Mouse (Mus musculus): Measurements from ENCODE around the gene Leprot. TPM values are rescaled to one million over a fixed set of nuclear protein-coding genes. Genes with fewer than 3 reads are reported as not detected.

Leprot gene
- 10 to 100 TPM; 28.7 to 29.6 TPM for total RNA-seq (2021)
- long read RNA-seq, experiment 1, transcript Leprot-201 (4 exons, 1,898 nt) = major isoform, 46 of 52 reads
- long read RNA-seq, experiment 1, partial matches to known transcripts = 0 of 52 reads
- long read RNA-seq, experiment 1, other reads (novel, unspliced or antisense) = 6 of 52 reads
- long read RNA-seq, experiment 2, transcript Leprot-201 (4 exons, 1,898 nt) = major isoform, 36 of 39 reads
- long read RNA-seq, experiment 2, partial matches to known transcripts = 2 of 39 reads
- long read RNA-seq, experiment 2, other reads (novel, unspliced or antisense) = 1 of 39 reads

DNA sequence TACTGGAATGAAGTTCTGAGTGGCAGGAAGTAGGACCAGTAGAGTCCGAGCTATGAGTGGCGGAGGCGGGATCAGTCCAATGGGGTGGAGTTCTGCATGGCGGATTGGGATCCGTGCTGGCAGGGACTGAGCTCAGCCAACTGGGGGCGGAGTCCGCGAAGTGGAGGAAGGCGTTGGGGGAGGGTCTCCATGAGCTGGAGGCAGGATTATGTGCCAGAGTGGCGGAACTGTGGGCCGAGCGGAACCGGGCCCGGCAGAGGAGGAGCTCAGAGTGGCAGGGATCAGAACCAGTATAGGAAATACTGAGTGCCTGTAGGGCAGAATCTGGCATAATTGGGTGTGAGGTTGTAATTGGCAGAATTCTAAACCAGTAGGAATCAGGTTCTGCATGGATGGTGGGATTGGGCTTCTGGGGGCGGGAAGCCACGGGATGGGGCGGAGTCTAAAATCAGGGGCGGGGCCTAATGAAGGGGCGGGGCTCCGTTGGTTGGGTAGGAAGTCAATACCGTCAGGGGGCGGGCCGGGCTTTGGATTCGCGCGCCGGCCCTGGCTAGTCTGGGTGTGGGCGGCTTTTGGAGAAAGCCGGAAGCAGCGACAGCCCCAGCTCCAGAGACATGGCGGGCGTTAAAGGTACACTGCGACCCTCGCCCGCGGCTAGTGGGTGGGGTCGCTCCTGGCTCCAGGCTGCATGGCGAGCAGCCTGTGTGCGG is at the start of gene Leprot:
TSS of gene Leprot (plus strand) at position 523 of the 710 bp plus-strand sequence.
- peak; percentile 100 for DNase-seq (ENCODE audit: low spot score in 2 of 2)
- intact Hi-C loops (cut with DNase I) = loop anchor here (10.0 kb wide), 1 partner anchor 293 kb away; no protein-coding TSS in a partner anchor

DNA sequence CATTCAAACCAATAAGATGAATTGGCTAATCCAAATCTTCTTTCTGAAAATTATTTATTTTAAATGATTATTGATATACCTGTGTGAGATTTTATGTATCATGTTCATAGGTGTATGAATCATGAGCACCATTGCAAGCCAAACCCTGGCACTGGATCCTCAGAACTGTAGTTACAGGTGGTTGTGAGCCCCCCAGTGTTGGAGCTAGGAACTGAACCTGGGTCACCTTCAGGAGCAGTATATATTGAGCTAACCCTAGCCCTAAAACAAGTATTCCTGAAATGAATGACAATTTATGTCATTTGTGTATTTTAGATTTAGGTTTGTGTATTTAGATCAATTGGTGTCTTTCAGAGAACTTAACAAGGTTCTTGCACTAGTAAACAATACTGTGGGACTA is 45.8 kb upstream of the Leprot start:
- no peak for DNase-seq (ENCODE audit: low spot score in 2 of 2)
- intact Hi-C loops (cut with DNase I) = no loop called here

DNA sequence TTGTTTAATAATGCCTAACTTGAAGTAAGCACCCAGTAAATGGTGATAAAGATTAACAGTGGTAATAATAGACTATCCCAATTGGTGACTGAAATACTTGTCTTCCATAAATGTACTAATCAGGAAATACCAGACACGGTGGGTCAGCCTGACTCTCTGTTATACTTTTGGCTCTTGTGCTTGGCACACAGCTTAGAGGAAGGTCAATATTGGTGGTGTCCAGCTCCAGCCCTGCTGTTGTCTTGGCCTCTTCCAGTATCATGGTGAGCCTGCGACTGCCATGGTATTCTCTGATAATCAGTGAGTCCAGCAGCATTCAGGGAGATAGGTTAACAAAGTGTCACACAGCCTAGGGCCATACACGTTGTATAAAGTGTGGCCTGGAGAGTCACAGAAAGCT is 43.9 kb upstream of the Leprot start:
- intact Hi-C loops (cut with DNase I) = no loop called here
- no peak for DNase-seq (ENCODE audit: low spot score in 2 of 2)

DNA sequence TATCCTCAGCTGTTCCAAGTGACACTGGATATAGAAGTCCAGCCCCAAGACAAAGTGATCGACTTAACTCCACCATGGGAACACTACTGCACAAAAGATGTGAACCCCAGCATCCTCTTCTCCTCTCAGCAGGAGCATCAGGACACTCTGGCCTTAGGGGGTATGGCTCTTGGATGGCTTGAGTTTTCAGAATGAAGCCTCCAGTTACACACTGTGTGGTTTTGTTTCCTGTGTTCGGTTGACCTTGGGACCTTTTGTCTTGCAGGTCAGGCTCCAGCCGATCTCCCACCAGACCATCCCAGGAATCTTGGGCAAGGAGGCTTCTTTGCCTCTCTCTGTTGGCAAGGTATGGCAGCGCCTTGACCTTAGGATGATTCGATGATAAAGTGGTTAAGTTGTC is 31.0 kb upstream of the Leprot start:
- intact Hi-C loops (cut with DNase I) = no loop called here

DNA sequence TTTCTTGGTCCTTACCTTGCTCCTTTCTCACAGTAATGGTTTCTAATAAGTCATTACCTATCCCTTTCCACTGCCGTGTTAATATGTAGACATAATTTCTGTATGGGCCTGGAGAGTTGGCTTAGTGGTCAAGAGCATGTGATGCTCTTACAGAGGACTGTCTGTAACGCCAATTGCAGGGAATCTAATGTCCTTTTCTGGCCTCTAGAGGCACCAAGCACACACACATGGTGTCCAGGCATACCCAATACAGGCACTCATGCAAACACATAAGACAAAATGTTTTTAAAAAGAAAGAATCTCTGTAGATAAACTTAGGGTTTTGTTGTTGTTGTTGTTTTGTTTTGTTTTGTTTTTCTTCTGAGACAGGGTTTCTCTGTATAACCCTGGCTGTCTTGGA is 29.8 kb upstream of the Leprot start:
- DNase-seq (ENCODE audit: low spot score in 2 of 2) = no peak
- intact Hi-C loops (cut with DNase I) = no loop called here

More for the DNA sequence above, 31.0 kb upstream of the Leprot start:
- DNase-seq (ENCODE audit: low spot score in 2 of 2) = no peak

DNA sequence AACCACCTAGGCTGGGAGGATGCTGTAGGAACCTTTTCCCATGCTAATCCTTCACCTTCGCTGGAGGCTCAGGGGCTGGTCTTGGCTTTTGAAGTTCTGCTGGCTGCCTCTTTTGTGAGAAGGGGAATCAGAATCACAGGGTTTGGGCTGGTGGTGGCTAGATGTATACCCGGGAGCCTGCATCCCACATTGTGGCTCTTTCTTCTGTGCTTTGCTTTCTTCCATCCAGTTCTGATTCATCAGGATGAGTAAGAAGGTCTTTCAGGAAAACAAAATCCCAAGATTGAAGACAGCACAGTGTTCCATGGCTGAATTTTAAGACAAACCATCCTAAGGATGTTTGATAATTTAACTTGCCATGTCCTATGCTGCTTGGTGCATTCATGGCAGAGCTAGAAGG is 27.3 kb upstream of the Leprot start:
- no peak for DNase-seq (ENCODE audit: low spot score in 2 of 2)
- intact Hi-C loops (cut with DNase I) = no loop called here

DNA sequence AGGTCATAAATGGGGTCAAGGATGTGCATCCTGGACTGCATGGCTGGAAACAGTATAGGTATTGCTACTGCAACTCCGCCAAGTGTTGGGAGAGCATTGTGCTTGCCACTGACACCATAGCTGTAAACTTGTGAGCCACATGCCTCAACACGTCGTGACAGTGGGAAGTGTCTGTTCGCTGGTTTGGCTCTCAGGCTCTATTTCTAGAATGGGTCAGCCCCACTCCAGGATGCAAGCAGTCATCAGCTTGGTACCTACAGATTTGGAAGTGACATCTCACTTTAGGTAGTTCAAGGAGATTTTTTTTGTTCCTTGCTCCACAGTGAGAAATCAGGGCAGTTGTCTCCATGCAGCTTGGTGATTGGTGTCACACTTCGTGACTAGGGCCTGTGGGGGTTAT is 26.3 kb upstream of the Leprot start:
- DNase-seq (ENCODE audit: low spot score in 2 of 2) = no peak
- intact Hi-C loops (cut with DNase I) = no loop called here

DNA sequence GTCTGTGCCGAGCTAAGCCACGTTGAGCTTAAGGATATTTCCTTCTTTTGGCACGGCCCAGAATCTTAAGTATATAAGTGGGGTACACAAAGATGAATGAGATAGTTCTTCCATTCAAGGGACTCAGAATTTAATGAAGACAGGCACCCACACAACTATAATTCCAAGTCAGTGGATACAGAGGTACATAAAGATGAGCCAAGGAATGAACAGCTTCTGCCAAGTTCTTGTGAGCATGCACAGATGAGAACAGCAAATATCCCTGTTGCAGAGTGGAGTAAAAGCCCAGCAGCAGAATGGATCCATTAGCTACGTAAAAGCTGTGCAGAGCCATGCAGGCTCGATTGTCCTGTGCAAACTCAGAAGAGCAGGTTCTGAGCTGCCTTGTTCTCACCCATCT is 22.2 kb upstream of the Leprot start:
- intact Hi-C loops (cut with DNase I) = no loop called here
- no peak for DNase-seq (ENCODE audit: low spot score in 2 of 2)

DNA sequence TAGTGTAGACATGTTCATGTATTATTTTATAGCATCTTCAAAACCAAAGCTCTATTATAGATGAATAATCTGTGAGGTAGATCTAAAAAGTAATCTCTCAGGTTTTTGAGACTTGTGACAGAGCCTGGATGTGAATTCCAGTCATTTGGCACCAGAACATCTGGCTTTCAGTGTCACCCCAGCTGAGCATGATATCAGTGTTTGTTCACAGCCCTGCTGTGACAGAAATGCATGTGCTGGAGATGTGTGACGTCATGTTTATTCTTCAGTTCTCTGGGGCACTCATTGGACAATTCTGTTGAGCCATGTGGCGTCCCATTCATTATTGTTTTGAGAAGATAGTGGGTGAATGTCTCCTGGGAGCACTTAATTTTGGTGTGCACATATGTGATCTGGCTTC is 11.9 kb upstream of the Leprot start:
- intact Hi-C loops (cut with DNase I) = no loop called here

DNA sequence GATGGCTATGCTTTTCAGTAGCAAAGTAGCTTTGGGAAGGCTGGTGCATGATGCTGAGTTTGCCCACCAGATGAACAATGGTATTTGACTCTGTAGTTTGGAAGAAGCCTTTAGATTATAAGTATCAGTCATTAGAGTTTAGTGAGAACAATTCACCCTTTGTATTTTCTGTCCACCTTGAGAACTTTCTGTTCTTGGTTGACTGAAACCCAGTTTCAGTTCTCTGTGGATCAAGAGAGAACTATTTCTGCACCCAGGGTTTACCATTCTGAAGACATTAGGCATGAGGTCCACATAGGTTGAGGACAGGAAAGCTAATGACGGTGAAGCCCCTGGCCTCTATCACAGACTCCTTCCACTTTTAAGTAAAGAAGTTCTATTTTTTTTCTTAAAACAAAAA is 10.0 kb upstream of the Leprot start:
- no peak for DNase-seq (ENCODE audit: low spot score in 2 of 2)
- intact Hi-C loops (cut with DNase I) = no loop called here

More for the DNA sequence above, 11.9 kb upstream of the Leprot start:
- DNase-seq (ENCODE audit: low spot score in 2 of 2) = no peak

DNA sequence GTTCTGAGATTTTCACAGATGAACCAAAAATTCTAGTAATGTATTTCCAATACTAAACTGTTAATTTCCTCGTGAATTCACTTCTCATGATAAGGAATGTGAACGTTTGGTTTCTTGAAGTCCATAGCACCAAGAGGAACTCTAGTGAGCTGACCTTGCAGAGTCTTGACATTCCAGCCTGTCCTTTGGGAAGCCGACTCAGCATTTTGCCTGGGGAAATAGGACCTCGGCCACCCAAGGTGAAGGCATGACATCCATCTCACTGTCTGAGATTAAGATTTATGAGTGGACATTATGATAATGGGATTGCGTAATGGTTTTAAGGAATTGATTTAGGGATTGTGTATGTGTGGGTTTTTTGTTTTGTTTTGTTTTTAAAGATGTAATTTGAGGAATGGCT is 6.9 kb upstream of the Leprot start:
- intact Hi-C loops (cut with DNase I) = loop anchor here (5.0 to 10.0 kb wide), 2 partner anchors 123 to 286 kb away; no protein-coding TSS in a partner anchor
- DNase-seq (ENCODE audit: low spot score in 2 of 2) = no peak

DNA sequence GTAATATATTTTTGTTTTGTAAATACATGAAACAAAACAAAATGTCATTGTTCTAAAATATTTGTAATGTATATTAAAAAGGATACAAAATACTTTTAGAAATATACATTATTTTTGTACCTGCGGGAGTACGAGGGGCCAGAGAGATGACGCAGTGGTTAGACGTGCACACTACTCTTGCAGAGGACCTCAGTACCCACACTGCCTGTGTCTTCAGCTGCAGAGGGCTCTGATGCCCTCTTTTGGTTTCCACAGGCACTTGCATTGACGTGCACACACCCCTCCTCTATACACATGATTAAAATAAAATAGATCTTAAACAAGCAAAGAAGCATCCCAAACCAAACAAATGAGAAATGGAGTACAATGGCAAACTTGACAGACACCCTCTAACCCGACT is 4.8 kb upstream of the Leprot start:
- DNase-seq (ENCODE audit: low spot score in 2 of 2) = no peak
- intact Hi-C loops (cut with DNase I) = loop anchor here (5.0 to 10.0 kb wide), 2 partner anchors 125 to 288 kb away; no protein-coding TSS in a partner anchor

DNA sequence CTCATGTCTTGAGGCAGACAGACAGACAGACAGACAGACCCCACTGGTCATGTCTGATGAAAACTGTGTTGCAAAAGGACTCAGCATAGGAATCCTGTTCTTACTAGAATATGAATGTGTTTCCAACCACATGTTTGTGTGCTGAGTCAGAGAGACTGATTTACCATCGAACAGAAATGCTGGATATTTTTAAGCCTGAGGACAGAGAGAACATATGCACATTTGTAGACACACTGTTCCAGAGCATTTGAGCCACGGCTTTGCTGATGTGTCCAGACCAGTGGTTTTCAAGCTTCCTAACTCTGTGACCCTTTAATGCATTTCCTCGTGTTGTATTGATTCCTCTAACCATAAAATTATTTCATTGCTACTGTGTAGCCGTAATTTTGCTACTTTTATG is 4.3 kb upstream of the Leprot start:
- peak in 1 of 2 experiments; percentile 67 for DNase-seq (ENCODE audit: low spot score in 2 of 2)
- intact Hi-C loops (cut with DNase I) = loop anchor here (5.0 to 10.0 kb wide), 2 partner anchors 126 to 288 kb away; no protein-coding TSS in a partner anchor

DNA sequence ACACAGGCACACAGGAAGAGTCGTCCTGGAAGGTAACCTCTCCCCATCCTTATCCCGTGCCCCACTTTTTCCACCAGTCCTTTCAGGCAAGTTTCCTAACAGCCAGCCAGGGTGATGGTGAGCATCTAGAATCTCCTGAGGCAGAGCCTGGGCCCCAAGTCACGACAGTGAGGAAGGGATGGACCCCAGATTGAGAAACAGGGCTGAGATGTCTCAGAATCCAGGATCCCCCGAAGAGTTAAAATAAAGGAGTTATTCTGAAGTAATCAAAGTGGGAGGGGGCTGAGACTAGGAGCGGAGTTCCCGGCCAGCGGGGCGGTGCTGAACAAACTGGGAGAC is 692 bp upstream of the Leprot start:
- intact Hi-C loops (cut with DNase I) = loop anchor here (10.0 kb wide), 1 partner anchor 292 kb away; no protein-coding TSS in a partner anchor
- DNase-seq (ENCODE audit: low spot score in 2 of 2) = no peak

DNA sequence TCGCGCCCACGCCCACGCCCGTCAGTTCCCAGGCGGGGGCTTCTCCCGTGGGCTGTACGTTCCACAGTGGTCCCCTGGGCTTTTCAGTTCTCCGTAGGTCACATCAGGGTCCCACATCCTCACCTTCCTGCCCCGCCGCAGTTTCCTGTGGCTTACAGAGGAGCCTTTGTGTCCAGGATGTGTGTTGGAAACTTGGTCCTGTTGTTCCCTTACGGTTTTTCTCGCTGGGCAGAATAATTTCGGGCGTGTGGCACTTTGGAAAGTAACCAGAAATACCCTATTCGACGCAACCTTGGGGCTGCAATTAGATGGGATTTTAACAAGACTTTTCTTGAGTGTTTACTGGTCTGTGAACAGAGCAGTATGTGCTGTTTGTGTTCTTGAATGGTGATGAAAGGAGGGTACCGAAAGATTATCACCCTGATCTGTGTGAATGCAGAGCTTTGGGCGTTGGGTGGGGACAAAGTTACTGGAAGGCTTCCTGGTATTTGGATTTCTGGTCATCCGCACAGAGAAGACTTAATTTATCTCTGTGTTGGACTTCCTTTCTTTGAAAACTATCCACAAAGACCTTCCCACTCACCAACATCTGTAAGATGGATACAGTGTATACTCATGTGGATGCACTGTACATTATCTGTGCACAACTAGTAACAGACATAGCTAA is 591 bp downstream of the Leprot start:
- DNase-seq (ENCODE audit: low spot score in 2 of 2) = no peak
- intact Hi-C loops (cut with DNase I) = loop anchor here (10.0 kb wide), 1 partner anchor 293 kb away; no protein-coding TSS in a partner anchor

DNA sequence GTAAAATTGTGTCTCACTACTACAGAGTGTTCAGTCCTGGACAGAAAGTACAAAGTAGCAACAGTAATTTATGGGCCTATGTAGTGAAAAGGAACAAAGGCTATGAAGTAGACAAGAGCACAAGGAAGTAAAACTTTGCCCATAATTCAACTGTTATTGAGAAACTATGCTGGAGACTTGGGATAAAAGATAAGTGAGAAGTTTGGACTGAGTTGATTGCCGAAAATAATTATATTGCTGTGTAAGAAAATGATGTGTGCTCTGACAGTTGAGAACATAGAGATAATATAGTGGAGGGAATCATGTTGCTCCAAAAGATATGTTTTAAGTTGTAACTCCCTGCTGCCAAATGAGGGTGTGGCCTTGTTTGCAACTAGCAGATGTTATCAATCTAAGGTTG is 1.2 kb downstream of the Leprot start:
- intact Hi-C loops (cut with DNase I) = loop anchor here (10.0 kb wide), 1 partner anchor 294 kb away; no protein-coding TSS in a partner anchor
- DNase-seq (ENCODE audit: low spot score in 2 of 2) = no peak

DNA sequence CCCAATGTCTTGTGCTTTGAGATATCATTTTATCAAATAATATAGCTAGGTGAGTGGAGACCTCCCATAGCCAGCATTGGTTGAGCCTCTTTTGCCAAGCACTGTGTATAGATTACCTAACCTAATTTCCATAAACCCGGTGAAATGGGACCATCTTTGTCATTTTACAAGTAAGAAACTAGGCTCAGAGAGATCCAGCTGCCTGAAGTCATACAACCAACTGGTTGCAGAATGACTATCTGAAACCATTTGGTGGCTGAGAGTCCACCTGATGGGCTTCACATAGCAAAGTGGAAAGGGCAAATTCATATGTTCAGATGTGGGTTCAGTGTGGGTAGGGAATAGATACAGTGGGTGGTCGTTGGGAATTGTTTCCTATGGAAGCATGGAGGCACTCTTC is 3.4 kb downstream of the Leprot start:
- DNase-seq (ENCODE audit: low spot score in 2 of 2) = no peak
- intact Hi-C loops (cut with DNase I) = loop anchor here (10.0 kb wide), 1 partner anchor 1004 kb away; no protein-coding TSS in a partner anchor

DNA sequence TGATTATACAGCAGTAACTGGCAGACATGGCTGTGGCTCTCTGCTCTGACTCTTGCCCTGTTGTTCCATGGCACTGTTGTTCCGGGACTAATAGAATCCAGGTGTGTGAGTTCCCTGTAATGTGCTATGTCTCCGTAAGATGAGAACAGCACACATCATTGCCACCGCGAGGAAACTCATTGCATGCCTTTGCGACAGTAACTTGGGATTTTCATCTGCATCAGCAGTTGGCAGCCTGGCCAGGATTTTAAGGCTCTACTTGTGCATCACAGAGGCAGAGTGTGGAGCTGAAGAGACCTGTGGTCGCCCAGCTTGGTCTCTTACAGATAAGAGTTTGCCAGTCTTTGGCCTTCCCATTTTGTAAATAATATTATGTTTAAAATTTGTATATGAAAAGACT is 6.7 kb downstream of the Leprot start:
- no peak for DNase-seq (ENCODE audit: low spot score in 2 of 2)
- intact Hi-C loops (cut with DNase I) = loop anchor here (10.0 kb wide), 1 partner anchor 1001 kb away; no protein-coding TSS in a partner anchor

DNA sequence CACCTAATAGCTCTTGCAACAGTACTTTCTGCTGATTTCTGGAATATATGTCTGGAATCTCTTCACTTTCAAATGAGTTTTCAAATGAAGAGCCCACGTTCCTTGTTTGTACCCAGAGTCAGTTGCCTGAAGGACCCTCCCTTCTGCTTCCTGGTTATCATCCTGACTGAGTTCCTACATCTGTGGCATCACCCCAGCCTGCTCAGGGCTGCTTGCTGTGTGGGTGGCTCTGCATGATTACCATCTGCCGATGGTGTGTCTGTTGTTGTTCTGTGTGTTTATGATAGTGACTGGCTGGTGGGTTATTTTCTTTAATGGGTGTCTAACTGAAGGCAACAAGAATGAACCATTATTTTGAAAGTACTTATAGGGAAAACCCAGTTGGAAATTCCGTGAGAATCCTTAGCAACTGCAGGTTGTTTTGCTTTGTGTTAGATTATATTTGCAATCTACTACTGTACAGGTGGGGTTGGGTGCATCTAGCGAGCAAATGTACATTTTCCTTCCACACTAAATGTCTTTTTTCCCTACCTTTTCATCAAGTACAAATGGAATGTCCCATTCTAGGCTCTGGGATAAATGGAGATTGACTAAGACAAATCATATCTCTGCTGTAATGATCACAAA is 7.4 kb downstream of the Leprot start:
- intact Hi-C loops (cut with DNase I) = loop anchor here (10.0 kb wide), 1 partner anchor 1000 kb away; no protein-coding TSS in a partner anchor
- no peak for DNase-seq (ENCODE audit: low spot score in 2 of 2)

DNA sequence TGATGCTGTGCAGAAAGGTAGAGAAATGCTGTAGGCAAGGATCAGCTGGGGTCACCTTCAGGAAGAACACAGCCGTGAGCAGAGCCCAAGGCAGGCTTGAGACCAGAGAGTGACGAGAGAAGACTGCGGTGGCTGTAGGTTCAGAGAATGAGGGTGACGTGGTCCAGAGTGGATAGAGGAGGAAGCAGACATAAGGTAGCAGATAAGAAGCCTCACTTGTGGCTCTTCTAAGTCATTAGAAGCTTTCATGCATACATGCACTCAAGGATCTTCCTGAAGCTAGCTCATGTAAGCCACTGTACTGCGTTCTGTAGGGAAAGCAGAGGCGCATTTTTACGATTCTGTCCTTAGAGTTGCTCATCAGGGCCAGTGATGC is 7.9 kb downstream of the Leprot start:
- DNase-seq (ENCODE audit: low spot score in 2 of 2) = no peak
- intact Hi-C loops (cut with DNase I) = loop anchor here (10.0 kb wide), 1 partner anchor 999 kb away; no protein-coding TSS in a partner anchor
